Mouse (Mus musculus) urinary bladder, postnatal 14 days (tissue): ENCODE measurements around the gene Scg3.

Experiments
- DNase-seq: peaks from one replicate; pipeline ENCODE4 v3.0.0; 2021; ENCODE audit warnings: low spot score

Scg3 gene

DNA sequence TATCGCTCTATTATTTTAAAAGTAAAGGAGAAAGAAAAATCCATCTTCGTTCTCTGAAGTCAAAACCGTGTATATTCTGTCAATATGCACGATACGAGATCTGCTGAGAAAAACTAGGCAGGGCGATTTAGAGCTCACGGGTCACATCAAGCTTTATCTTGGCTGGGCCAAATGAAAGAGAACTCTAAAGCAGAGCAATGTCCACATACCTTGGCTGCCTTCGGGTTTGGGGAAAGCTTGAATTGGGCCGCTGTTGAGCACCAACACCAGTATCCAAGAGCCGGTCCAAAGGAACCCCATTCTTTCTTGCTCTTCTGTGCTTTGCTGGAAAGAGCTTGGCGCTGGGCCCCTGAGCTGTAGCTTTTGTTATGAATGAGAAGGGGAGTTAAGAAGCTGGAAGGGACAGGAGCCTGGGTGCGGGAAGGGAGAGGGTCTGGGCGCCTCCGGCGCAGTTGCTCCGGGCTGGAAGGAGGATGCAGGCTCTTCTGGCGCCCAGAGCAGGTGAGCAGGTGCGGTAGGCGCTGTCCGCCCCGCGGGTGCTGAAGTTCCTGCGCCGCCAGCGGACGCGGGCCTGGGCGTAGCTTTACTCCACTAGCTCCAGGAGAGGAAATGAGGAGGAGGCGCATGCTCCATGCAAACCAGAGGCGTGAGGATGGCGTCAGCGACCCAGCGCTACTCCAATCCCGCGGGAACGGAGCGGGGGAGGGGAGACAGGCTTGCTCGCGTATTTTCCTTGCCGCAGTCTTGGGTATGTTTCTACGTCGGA, at the start of gene Scg3:
Gene Scg3, minus strand, starts transcription at position 631 of the 766 bp plus-strand sequence.
- peak; percentile 72 for DNase-seq

DNA sequence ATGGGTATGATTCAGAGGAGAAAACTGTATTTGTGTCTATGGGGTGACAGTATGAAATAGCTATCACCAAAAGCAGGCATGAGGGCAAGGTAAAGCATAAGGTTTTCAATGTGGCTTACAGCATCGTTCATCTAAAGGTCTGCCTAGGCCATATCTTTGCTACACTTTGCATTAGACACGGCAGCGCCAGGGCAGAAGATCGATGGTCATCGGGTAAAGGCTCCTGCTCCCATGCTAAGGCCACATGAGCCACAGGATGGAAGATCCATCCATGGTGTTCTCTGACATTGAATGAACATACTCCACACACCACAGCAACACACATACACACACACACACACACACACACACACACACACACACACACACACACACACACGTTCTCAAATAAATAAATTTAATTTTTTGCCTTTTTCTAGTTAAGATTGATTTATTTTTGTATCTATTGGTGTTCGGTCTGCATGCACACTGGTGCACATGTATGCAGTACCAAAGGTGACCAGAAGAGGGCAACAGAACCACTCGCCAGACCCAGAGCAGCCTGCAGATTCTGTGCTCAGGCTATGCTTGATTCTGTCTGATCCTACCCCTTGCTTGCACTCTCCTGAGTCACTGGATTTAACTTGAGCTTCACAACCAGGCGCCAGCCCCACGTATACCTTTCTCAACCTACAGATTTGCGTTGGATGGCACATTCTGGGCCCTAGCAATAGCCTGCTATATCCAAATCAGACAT, 36.3 kb upstream of the Scg3 start:
- DNase-seq: peak; percentile 45

DNA sequence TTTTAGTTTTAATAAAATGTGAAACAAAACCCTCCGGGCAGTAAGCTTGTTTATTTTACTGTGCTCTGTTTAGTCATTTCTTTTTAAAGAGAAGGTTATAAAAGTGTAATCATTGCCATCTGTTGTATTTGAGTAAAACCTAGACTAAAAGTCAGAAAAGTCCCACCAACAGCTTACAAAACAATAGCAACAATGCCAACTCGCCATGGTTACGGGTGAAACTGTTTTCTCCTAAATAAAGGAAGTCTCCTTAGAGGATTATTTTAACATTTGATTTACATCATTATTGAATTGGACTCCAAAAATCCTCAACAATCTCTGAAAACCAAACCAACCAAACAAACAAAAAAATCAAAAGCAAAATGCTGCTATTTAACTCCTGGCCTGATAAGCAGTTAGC, 35.6 kb upstream of the Scg3 start:
- peak; percentile 22 for DNase-seq

DNA sequence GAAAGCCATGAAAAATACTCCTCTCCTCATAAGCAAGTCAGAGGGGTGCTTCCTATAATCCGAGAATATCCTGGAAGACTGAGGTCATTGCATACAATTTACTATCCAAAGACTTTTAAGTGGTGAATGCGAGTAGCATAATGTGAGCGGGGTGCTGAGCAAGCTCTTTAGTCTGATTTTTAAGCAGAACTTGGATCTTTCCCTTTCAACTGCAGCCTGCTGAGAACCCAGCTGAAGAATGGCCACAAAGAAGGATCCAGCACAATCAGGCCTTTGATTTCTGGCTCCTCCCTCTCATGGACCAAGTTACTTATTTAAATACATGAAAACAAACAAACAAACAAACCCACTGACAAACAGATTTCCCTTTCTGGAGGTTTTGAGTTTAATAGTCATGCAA, 916 bp upstream of the Scg3 start:
- no peak for DNase-seq

DNA sequence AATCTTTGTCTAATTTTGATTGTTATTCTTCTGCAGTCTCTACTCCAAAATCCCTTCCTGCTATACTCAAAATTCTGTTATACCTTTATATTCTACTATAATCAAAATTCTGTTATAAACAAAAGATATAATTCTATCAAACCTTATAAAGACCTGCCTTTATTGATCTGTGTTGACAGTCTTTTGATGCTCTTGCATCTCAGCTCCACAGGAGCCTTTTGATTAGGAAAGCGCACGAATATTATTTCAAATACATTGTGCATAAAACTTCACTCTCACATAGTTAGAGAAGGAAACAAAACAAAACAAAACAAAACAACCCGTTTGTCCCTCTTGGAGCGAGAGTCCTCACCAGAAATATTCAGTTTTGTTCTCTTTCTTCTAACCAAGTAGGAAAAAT, 436 bp upstream of the Scg3 start:
- DNase-seq: no peak

DNA sequence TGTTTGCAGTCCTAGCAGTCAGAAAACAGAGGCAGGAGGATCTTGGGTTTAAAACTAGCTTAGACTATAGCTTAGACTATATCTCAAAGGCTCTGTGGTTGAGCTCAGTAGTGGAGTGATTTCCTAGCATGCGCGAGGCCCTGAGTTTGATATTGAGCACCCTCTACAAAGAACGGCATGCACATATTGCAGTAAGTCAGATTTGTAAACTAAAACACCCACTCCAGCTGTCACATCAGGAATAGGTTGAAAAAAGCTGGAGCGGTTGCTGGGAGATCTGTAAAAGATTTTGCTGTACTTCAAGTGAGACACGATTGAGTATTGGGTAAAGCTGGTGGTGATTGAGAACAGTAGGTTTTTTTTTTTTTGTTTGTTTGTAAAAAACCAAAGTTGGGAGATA, 3.2 kb downstream of the Scg3 start:
- DNase-seq: no peak

DNA sequence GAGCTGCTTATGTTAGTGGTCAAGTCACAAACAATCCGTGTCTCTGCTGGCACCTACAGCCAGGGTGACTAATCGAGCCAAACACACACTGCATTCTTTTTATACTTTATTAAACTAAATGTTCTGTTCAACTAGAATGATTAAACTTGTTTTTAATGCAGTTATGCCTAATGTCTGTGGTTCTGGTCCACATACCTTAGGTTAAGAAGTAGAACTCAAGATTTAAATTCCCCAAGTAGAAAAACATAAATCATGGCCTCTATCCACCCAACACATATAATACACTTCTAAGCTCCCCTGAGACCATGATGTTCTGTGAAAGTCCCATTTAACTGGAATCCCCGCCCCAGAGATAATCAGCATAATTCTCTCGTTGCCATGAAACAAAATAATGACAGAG, 4.2 kb downstream of the Scg3 start:
- DNase-seq: no peak

DNA sequence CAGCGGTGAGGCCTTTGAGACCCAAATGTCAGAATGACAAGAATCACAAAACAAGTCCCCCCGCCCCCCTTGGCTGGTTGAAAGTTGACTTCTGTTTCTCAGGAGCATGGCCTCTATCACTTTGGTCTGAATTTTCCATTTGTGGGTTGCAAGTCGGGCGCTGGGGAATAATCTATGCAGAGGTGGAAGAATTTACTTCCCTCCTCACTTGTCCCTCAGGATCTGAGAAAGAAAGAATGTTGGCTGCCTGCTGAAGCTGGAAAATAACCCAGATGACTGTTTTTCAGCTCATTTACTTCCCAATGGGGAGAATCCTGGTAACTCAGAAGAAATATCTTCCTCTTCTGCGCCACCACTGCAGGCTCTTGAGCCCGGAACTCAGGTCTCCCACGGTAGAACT, 5.5 kb downstream of the Scg3 start:
- DNase-seq: no peak

DNA sequence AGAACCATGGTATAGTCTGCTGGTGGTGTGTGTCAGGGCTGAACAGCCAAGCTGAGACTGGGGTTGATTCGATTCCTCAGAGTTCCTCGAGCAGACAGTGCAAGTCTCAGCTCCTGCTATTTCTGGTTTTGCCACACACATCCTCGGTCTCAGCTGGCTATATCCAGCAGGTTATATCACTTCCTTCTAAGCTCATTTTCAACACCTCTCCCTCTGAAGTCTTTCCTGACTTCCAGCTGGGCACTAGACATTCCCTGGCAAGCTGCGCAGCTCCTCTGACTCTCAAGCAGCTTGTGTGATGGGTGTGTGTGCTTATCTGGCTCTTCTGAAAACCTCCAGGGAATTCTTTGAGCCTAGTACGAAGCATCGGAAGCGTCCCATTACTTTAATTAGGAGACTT, 7.6 kb downstream of the Scg3 start:
- DNase-seq: no peak

DNA sequence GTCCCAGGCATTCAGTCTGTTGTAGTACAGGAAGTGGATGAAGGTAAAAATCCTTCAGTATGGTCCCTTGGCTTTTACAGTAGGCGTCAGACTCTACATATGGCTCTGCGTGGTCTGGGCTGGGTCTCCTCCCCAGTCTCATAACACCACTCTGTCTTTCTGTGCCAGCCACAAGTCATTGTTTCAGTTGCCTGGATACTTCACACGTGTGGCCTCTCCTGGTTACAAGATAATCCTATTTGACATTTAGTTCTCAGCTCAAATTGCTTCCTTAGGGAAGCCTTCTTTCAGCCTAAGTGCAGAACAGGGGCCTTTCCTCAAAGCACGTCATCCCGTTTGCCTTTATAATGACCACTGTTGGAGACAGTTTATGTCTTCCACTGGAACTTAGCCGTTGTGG, 11.1 kb downstream of the Scg3 start:
- DNase-seq: no peak

DNA sequence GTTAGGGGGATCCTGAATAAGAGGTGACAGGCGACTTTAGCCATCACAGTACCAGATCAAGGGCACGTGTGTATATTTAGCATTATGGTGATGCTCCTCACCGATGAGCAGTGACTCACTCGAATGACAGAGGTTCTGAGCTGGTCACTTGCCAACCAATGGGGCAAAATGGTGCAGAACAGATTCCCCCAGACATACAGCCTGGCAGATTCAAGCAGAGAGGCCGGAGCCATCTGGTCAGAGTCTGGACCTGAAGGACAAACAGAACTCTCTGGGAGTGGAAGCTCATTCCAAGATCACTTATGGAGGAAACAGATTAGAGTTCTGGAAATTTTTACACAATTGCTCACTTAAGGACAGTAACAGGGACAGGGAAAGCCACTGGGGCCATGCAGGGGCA, 17.2 kb downstream of the Scg3 start:
- no peak for DNase-seq

DNA sequence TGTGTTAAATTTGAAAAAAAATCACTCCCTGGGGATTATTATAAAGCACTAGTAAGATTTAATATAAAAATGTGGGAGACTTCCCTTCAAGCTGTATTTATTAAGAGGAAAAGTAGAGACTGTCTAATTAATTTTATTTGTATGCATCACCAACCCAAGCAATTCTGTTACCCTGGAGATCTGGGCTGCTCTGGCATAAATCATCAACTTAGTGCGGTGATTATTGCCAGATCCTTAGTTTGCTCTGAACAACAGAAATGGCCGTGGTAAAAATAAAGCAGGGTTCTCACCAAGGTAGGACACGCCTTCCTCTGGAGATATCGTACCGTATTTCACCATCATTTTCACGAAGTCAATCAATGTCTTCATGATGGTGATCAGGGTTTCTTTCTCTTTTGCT, 18.5 kb downstream of the Scg3 start:
- no peak for DNase-seq

DNA sequence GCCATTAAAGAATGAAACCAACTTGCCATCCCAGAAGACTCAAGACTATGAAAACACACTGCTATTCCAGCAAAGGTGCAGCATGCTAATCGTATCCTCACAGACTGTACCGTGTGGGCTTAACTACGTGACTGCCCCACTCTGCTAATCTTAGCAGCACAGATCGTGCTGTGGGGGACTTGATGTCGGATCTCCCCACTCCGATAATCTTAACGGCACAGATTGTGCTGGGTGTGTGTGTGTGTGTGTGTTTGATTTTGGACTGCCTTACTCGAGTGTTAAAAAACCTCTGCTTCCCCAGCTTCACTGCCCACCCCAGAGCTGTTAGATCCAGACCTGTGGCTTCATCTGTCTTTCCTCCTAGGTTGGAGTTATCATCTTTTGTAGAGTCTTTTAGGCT, 22.9 kb downstream of the Scg3 start:
- DNase-seq: no peak

DNA sequence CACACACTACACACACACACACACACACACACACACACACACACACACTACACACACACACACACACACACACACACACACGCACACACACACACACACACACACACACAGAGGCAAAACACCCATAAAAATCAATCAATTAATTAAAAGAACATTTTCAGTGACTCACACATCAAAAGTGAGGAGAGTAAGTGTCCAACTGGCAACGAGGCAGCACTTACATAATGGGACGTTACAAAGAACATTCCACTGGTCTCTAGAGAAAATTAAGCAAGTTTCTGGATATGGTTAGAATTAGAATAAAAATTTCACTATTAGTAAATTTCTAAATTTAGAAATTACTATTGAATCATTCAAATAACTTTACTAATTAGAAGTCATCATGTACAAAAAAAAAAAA, 27.4 kb downstream of the Scg3 start:
- DNase-seq: peak; percentile 24

DNA sequence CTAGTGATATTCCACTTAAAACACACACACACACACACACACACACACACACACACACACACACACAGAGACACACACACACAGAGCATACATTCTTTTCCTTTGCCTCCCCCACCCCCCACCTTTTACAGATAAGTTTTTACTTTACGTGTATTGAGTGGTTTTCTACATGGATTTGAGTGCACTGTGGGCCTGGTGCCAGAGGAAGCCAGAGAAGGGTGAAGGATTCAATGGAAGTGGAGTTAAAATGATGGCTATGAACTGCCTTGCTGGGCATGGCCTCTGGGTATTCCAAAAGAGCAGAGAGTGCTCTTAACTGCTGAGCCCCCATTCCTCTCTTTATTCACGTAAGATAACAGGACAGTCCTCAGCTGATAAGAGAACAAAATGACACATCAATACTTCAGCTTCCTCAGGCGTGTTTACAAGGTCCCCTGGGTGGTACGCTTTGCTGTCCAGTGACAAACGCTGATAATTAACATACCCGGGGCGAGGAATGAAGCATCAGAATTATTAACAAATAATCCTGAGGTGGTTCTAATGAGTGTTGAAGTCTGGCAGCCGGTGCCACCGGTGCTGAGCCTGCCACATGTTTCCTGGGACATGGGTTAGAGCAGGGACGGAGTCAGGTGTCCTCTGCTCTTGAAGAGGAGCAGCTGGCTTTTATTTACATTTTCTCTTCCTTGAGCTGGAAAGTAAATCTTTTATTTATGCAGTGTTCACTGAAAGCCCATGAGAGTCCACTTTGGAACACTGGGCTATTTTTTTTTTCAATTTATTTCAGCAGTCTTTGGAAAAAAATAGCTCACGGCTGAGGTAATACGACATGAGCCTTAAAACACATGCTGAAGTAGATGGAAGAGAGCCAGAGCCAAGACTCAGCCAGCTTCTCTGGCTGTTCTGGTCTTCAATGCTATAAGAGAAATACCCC, 29.6 kb downstream of the Scg3 start:
- peak; percentile 36 for DNase-seq

DNA sequence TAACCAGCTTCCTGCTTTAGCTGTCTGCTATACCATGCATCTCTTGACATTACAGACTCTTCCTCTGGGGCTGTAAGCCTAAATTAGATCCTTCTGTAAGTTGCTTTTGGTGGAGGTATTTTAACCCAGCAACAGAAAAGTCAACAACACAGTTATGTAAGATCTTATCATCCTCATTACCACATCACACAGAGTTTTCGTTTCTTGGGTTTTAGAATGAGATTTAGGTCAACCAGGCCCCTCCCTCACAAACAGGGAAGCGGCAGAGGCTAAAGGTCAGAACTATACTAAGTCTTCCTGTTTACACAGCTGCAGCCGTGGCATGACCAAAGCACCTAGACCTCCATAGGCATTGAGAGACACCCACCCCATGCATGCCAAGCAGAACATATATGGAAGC, 38.5 kb downstream of the Scg3 start:
- DNase-seq: no peak

DNA sequence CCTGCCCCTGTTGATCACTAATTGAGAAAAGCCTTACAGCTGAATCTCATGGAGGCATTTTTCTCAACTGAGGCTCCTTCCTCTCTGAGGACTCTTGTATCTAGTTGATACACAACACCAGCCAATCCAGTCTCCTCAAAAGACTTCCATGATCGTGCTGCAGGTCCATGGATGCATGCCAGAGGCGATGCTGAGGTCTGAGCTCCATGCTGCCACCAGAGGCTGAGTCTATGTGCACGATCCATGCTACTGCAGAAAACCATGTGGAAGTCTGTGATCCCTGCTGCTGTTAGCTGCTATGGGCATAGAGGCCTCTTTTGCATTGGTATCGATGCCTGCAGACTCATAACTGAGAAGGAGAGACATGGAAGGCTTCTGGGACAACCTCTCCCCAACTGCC, 49.6 kb downstream of the Scg3 start:
- DNase-seq: no peak

DNA sequence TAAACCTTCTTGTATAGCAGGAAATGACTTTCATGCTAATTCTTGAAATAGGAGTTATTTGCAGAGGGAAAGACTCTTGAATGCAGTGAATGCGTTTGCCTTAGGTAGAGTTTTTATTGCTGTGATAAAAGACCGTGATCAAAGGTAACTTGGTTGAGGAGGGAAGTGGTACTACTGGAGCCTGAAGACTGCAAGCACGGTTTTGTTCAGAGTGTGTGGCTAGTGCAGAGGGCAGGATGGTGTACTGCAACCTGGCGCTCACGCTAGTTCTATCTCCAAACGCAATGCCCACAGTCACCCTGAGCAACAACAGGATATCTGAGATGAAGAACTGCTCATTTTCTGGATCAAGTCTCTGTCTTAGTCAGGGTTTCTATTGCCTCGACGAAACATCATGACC, 50.3 kb downstream of the Scg3 start:
- DNase-seq: no peak

DNA sequence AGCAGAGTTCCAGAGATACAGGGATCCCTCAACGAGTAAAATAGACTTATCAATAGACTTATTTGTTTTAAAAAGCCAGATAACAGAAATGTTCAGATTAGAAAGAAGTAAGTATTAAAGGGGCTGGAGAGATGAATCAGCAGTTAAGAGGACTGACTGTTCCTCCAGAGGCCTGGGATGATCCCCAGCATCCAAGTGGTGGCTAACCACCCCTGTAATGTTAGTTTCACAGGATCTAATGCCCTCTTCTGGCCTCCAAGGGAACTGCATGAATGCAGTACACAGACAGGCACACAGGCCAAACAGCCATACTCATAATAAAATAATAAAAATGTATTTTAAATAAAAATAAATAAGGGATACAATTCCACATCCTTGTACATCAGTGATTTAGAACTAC, 51.0 kb downstream of the Scg3 start:
- no peak for DNase-seq

DNA sequence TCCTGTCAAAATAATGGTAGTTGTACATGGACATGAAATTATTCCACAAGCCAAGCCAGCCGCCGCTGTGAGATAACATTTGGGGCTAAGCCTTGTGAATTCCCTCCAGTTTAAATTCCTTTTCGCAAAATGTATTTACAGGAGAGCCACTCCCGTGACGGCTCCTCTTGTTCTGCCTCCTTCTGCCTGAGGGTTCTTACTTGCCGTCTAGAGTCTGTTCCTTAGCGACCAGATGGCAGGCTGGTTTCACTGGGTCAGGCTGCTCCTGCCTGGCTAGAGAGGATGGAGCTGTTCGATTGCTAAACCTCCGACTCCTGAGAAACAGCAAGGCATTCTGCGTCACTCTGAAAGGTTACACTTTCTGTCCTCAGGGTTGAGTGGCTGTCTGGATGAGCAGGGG, 51.7 kb downstream of the Scg3 start:
- no peak for DNase-seq

DNA sequence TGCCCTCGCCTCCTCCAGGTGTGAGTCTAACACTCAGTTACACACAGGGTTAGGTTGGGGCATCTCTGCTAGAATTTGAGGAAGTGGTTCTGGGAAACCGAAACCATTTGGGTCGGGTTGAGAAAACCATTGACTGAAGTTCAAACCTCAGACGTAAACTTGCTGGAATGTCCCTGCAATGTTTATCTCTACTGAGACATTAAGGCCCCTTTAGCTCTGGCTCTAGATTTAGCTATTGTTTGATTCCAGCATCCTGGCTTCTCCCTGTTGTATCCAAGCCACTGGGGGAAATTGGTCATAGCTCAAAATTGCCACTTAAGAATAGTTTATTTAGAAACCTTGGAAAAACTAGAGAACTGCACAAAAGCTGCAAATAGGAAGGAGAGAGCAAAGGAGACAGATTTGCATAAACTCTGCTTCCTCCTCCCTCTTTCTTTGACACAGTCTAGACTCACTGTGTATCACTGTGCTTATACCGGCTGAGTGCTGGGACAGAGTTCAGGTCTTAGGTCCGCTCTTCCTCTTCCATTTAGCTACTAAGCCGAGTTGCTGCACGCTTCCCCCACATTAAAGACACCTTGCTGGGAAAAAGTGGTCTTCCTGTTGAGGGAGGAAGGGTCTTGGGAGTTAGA, 52.9 kb downstream of the Scg3 start:
- no peak for DNase-seq

DNA sequence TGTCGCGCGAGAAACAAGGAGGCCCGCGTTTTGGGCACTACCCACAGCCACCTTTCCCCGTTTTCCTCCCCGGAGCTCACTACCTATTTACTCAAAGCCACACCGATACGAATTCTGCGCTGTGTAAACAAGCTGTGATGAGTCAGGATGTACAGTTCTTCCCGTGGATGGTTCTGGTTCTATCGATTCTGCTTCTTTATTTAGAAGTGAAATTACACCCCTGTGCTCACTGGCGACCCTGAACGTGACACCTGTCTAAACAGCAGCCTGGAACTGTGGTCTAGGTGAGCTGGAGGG, 57.6 kb downstream of the Scg3 start:
- DNase-seq: peak; percentile 47
